Mouse (Mus musculus): ENCODE measurements around the gene Armc9. TPM values are rescaled to one million over a fixed set of nuclear protein-coding genes. Genes with fewer than 3 reads are reported as not detected.

The Armc9 gene
- total RNA-seq, 1 experiment: 12.6 TPM

- no peaks in the 10 kb centered on the region for H3K9me3 ChIP-seq (ENCODE audit: control insufficient read depth, insufficient read depth, low read depth, low read length)
- no peak overlapping the region for H3K27ac ChIP-seq (ENCODE audit: insufficient read depth, low read depth, low read length, poor library complexity, severe bottlenecking)
- in situ Hi-C loops (cut with MboI; ENCODE audit: low sequenced_read_pairs in 2 of 2, unreplicated experiment in 2 of 2): no loop called here
- no peak for TF ChIP-seq ZC3H11A (IDR thresholded peaks at IDR 0.05; ENCODE audit: borderline replicate concordance, low read depth, low read length)
- TF ChIP-seq MAFK (IDR thresholded peaks at IDR 0.05; ENCODE audit: insufficient read depth, low read depth, low read length): no peak
- no peak for TF ChIP-seq HCFC1 (IDR thresholded peaks at IDR 0.05; ENCODE audit: borderline replicate concordance, insufficient read depth, low read length)
- TF ChIP-seq ZNF384 (IDR thresholded peaks at IDR 0.05; ENCODE audit: low read depth, low read length): no peak
- no peak overlapping the region for H3K4me3 ChIP-seq (ENCODE audit: insufficient read depth in 1 of 2, low read depth in 1 of 2, low read length in 2 of 2, poor library complexity in 1 of 2, severe bottlenecking in 1 of 2)
- no peaks in the 10 kb centered on the region for H3K36me3 ChIP-seq (ENCODE audit: control insufficient read depth, insufficient read depth, low read length, poor library complexity, severe bottlenecking)
- DNase-seq (ENCODE audit: low read depth, low spot score): no peak
- no peak overlapping the region for H3K9ac ChIP-seq (ENCODE audit: insufficient read depth, low read depth, low read length, poor library complexity, severe bottlenecking)
- H3K4me1 ChIP-seq (ENCODE audit: control insufficient read depth in 2 of 2, insufficient read depth in 2 of 2, low read length in 2 of 2, poor library complexity in 1 of 2): peaks cover 6 to 21% of the 10 kb centered on the region in 2 experiments; a peak in 3 of 4 replicates
These were observed 130.7 kb downstream of the Armc9 start for GRCm38 (mm10) chr1:86285295-86285694.

DNA sequence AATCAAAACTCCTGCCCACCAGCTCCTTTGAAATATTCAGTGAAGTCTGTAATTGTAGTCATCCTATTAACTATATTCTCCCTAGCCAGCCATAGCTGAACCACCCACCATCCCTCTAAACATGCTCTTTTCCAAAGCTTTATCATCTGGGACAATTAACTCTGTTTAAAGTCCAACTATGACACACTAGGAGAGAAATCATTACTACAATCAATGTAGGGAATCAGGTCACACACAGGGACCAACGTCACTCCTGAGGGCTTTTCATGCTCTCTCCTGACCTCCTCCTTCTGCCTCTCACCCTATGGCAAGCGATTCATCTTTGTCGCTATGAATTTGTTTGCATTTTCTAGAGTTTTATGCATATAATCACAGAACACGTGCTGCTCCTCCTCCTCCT is 132.9 kb downstream of the Armc9 start:
- in situ Hi-C loops (cut with MboI; ENCODE audit: low sequenced_read_pairs in 2 of 2, unreplicated experiment in 2 of 2): no loop called here
- Histone ChIP-seq H3K4me1 (ENCODE audit: control insufficient read depth in 2 of 2, insufficient read depth in 2 of 2, low read length in 2 of 2, poor library complexity in 1 of 2) (peaks cover 6 to 21% of the 10 kb centered on the region in 2 experiments; a peak in 3 of 4 replicates), H3K4me3 (ENCODE audit: insufficient read depth in 1 of 2, low read depth in 1 of 2, low read length in 2 of 2, poor library complexity in 1 of 2, severe bottlenecking in 1 of 2) (no peak overlapping the region), H3K27ac (ENCODE audit: insufficient read depth, low read depth, low read length, poor library complexity, severe bottlenecking) (no peak overlapping the region), H3K36me3 (ENCODE audit: control insufficient read depth, insufficient read depth, low read length, poor library complexity, severe bottlenecking) (no peaks in the 10 kb centered on the region), H3K9ac (ENCODE audit: insufficient read depth, low read depth, low read length, poor library complexity, severe bottlenecking) (no peak overlapping the region), H3K9me3 (ENCODE audit: control insufficient read depth, insufficient read depth, low read depth, low read length) (no peaks in the 10 kb centered on the region)
- DNase-seq (ENCODE audit: low read depth, low spot score): no peak
- TF ChIP-seq ZC3H11A (IDR thresholded peaks at IDR 0.05; ENCODE audit: borderline replicate concordance, low read depth, low read length): no peak
- no peak for TF ChIP-seq HCFC1 (IDR thresholded peaks at IDR 0.05; ENCODE audit: borderline replicate concordance, insufficient read depth, low read length)
- no peak for TF ChIP-seq MAFK (IDR thresholded peaks at IDR 0.05; ENCODE audit: insufficient read depth, low read depth, low read length)
- TF ChIP-seq CHD2 (IDR thresholded peaks at IDR 0.05; ENCODE audit: low read depth, low read length): no peak
- TF ChIP-seq ZNF384 (IDR thresholded peaks at IDR 0.05; ENCODE audit: low read depth, low read length): no peak

DNA sequence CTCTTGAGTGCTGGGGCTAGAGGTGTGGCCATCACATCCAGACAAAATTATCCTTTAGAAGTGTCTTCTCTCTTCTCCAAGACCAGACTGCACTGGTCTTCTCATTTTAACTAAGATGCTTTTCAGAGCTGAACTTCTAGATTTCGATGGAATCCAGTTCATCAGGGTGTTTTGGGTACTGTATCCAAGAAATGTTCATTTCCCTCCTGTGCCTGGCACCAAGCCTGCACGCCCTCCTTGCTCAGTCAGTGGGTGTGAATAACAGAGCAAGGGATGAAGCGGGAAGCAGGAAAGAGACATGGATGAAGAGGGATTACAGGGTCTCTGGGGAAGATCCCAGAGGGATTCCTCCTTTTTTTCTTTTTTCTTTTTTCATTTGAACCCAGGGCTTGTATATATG is 135.9 kb downstream of the Armc9 start:
- peaks cover 10 to 18% of the 10 kb centered on the region in 2 experiments; a peak in 3 of 4 replicates for H3K4me1 ChIP-seq (ENCODE audit: control insufficient read depth in 2 of 2, insufficient read depth in 2 of 2, low read length in 2 of 2, poor library complexity in 1 of 2)
- H3K36me3 ChIP-seq (ENCODE audit: control insufficient read depth, insufficient read depth, low read length, poor library complexity, severe bottlenecking): no peaks in the 10 kb centered on the region
- H3K27ac ChIP-seq (ENCODE audit: insufficient read depth, low read depth, low read length, poor library complexity, severe bottlenecking): no peak overlapping the region
- H3K9ac ChIP-seq (ENCODE audit: insufficient read depth, low read depth, low read length, poor library complexity, severe bottlenecking): no peak overlapping the region
- no peak for DNase-seq (ENCODE audit: low read depth, low spot score)
- in situ Hi-C loops (cut with MboI; ENCODE audit: low sequenced_read_pairs in 2 of 2, unreplicated experiment in 2 of 2): no loop called here
- no peaks in the 10 kb centered on the region for H3K9me3 ChIP-seq (ENCODE audit: control insufficient read depth, insufficient read depth, low read depth, low read length)
- TF ChIP-seq MAFK (IDR thresholded peaks at IDR 0.05; ENCODE audit: insufficient read depth, low read depth, low read length) (no peak), ZC3H11A (IDR thresholded peaks at IDR 0.05; ENCODE audit: borderline replicate concordance, low read depth, low read length) (no peak), ZNF384 (IDR thresholded peaks at IDR 0.05; ENCODE audit: low read depth, low read length) (no peak), CHD2 (IDR thresholded peaks at IDR 0.05; ENCODE audit: low read depth, low read length) (no peak), HCFC1 (IDR thresholded peaks at IDR 0.05; ENCODE audit: borderline replicate concordance, insufficient read depth, low read length) (no peak)
- H3K4me3 ChIP-seq (ENCODE audit: insufficient read depth in 1 of 2, low read depth in 1 of 2, low read length in 2 of 2, poor library complexity in 1 of 2, severe bottlenecking in 1 of 2): no peak overlapping the region

GRCm38 (mm10) chr1:86293091-86293490 is 138.5 kb downstream of the Armc9 start:
- DNase-seq (ENCODE audit: low read depth, low spot score): no peak
- no peak overlapping the region for H3K27ac ChIP-seq (ENCODE audit: insufficient read depth, low read depth, low read length, poor library complexity, severe bottlenecking)
- no peak overlapping the region for H3K4me3 ChIP-seq (ENCODE audit: insufficient read depth in 1 of 2, low read depth in 1 of 2, low read length in 2 of 2, poor library complexity in 1 of 2, severe bottlenecking in 1 of 2)
- no peaks in the 10 kb centered on the region for H3K9me3 ChIP-seq (ENCODE audit: control insufficient read depth, insufficient read depth, low read depth, low read length)
- in situ Hi-C loops (cut with MboI; ENCODE audit: low sequenced_read_pairs in 2 of 2, unreplicated experiment in 2 of 2): no loop called here
- no peak overlapping the region for H3K9ac ChIP-seq (ENCODE audit: insufficient read depth, low read depth, low read length, poor library complexity, severe bottlenecking)
- H3K4me1 ChIP-seq (ENCODE audit: control insufficient read depth in 2 of 2, insufficient read depth in 2 of 2, low read length in 2 of 2, poor library complexity in 1 of 2): peaks cover 6 to 11% of the 10 kb centered on the region in 2 experiments; a peak in 3 of 4 replicates
- no peaks in the 10 kb centered on the region for H3K36me3 ChIP-seq (ENCODE audit: control insufficient read depth, insufficient read depth, low read length, poor library complexity, severe bottlenecking)
- TF ChIP-seq ZC3H11A (IDR thresholded peaks at IDR 0.05; ENCODE audit: borderline replicate concordance, low read depth, low read length) (no peak), CHD2 (IDR thresholded peaks at IDR 0.05; ENCODE audit: low read depth, low read length) (no peak)

GRCm38 (mm10) chr1:86293868-86294267 is 139.3 kb downstream of the Armc9 start:
- DNase-seq (ENCODE audit: low read depth, low spot score): no peak
- no peaks in the 10 kb centered on the region for H3K36me3 ChIP-seq (ENCODE audit: control insufficient read depth, insufficient read depth, low read length, poor library complexity, severe bottlenecking)
- TF ChIP-seq ZC3H11A (IDR thresholded peaks at IDR 0.05; ENCODE audit: borderline replicate concordance, low read depth, low read length) (no peak), ZNF384 (IDR thresholded peaks at IDR 0.05; ENCODE audit: low read depth, low read length) (no peak), CHD2 (IDR thresholded peaks at IDR 0.05; ENCODE audit: low read depth, low read length) (no peak), HCFC1 (IDR thresholded peaks at IDR 0.05; ENCODE audit: borderline replicate concordance, insufficient read depth, low read length) (no peak), MAFK (IDR thresholded peaks at IDR 0.05; ENCODE audit: insufficient read depth, low read depth, low read length) (no peak)
- H3K9ac ChIP-seq (ENCODE audit: insufficient read depth, low read depth, low read length, poor library complexity, severe bottlenecking): no peak overlapping the region
- H3K4me3 ChIP-seq (ENCODE audit: insufficient read depth in 1 of 2, low read depth in 1 of 2, low read length in 2 of 2, poor library complexity in 1 of 2, severe bottlenecking in 1 of 2): no peak overlapping the region
- H3K4me1 ChIP-seq (ENCODE audit: control insufficient read depth in 2 of 2, insufficient read depth in 2 of 2, low read length in 2 of 2, poor library complexity in 1 of 2): peaks cover 6 to 8% of the 10 kb centered on the region in 2 experiments; a peak in 3 of 4 replicates
- H3K27ac ChIP-seq (ENCODE audit: insufficient read depth, low read depth, low read length, poor library complexity, severe bottlenecking): no peak overlapping the region
- H3K9me3 ChIP-seq (ENCODE audit: control insufficient read depth, insufficient read depth, low read depth, low read length): no peaks in the 10 kb centered on the region
- in situ Hi-C loops (cut with MboI; ENCODE audit: low sequenced_read_pairs in 2 of 2, unreplicated experiment in 2 of 2): no loop called here
